Mouse (Mus musculus) G1E (cell line): ENCODE data around the gene Ephx3. TPM values are rescaled to one million over a fixed set of nuclear protein-coding genes. Genes with fewer than 3 reads are reported as not detected.

Experiments used
- ATAC-seq: 2 replicates; pipeline ENCODE4 v1.8.0; 2016; ENCODE audit warnings: mild to moderate bottlenecking; ENCODE audit not compliant: insufficient number of reproducible peaks, poor library complexity, low FRiP score, severe bottlenecking; ENCODE audit errors: extremely low read depth
- DNase-seq: peaks from one replicate; pipeline ENCODE4 v3.0.0; 2012; ENCODE audit warnings: low spot score
- H3K27me3 ChIP-seq: 2 replicates; pipeline ENCODE4 v1.6.1; 2012; ENCODE audit warnings: mild to moderate bottlenecking, low read length, inconsistent platforms; ENCODE audit not compliant: insufficient read depth
- H3K36me3 ChIP-seq: replicated peaks from 2 replicates; pipeline ENCODE3; 2012; ENCODE audit warnings: mild to moderate bottlenecking, inconsistent platforms
- H3K4me1 ChIP-seq: 2 replicates; pipeline ENCODE4 v1.6.1; 2012; ENCODE audit warnings: low read depth, low read length, inconsistent platforms, mixed read lengths; ENCODE audit not compliant: insufficient read depth
- H3K4me3 ChIP-seq: 2 replicates; pipeline ENCODE4 v1.5.1; 2012; ENCODE audit warnings: low read depth, mild to moderate bottlenecking, inconsistent platforms, low read length, moderate library complexity, mixed read lengths
- H3K9me3 ChIP-seq: replicated peaks from 2 replicates; pipeline ENCODE4 v1.6.1; 2012; ENCODE audit warnings: inconsistent platforms
- CTCF ChIP-seq: IDR thresholded peaks from 2 replicates; pipeline ENCODE4 v1.5.1; 2012; ENCODE audit warnings: low read depth, low read length, inconsistent platforms, mixed read lengths
- GATA1 ChIP-seq: IDR thresholded peaks from 2 replicates; pipeline ENCODE4 v1.6.1; 2012; ENCODE audit warnings: borderline replicate concordance, low read length, inconsistent platforms, mixed read lengths
- GATA2 ChIP-seq: IDR thresholded peaks from 2 replicates; pipeline ENCODE4 v1.6.1; 2012; ENCODE audit warnings: low read depth, low read length, inconsistent platforms, borderline replicate concordance
- POLR2AphosphoS5 ChIP-seq: IDR thresholded peaks from 2 replicates; pipeline ENCODE4 v1.6.1; 2012; ENCODE audit warnings: low read depth, low read length, inconsistent platforms; ENCODE audit not compliant: insufficient replicate concordance
- TAL1 ChIP-seq: conservative IDR thresholded peaks from 2 replicates; pipeline ENCODE4 v1.6.1; 2012; ENCODE audit warnings: low read depth, low read length, inconsistent platforms, mixed read lengths
- polyA plus RNA-seq: library from polyadenylated mRNA; stranded (reverse); fragments of >175 nt; gene quantifications from 2 replicates; pipeline ENCODE4 v1.2.3, GENCODE M21; 2012
- total RNA-seq, 2 experiments: library from RNA; stranded (forward) in 1 of 2; stranded (reverse) in 1 of 2; fragments of 200-1000 nt in 1 of 2; fragments of >200 nt in 1 of 2; fragmentation: Nextera tagmentation in 1 of 2; gene quantifications; 2 replicates each; pipeline ENCODE4 v1.2.3; 2014 to 2017

Ephx3 gene
- total and polyA plus RNA-seq, 3 experiments = 0.02 to 0.68 (median 0.38) TPM

- DNase-seq = peak; percentile 48
- Histone ChIP-seq H3K27me3 (peaks cover 36% of the 10 kb centered on the region), H3K4me3 (peak overlapping the region; percentile 71)
These were observed 23.4 kb downstream of the Ephx3 start for GRCm38 (mm10) chr17:32165803-32166595.

GRCm38 (mm10) chr17:32165266-32165802 is 24.0 kb downstream of the Ephx3 start:
- Histone ChIP-seq H3K9me3 (no peaks in the 10 kb centered on the region), H3K27me3 (peaks cover 41% of the 10 kb centered on the region), H3K36me3 (no peaks in the 10 kb centered on the region), H3K4me3 (peak overlapping the region; percentile 71; the same call in 1 of the 2 replicates), H3K4me1 (peaks cover 68% of the 10 kb centered on the region)
- ATAC-seq = no peak
- DNase-seq = peak; percentile 41
- TF ChIP-seq GATA2 (no peak), GATA1 (no peak), TAL1 (no peak), CTCF (no peak), POLR2AphosphoS5 (no peak)

More at GRCm38 (mm10) chr17:32165803-32166595, 23.4 kb downstream of the Ephx3 start:
- TF ChIP-seq GATA2 = no peak
- no peak for TF ChIP-seq GATA1
- no peak for TF ChIP-seq TAL1
- TF ChIP-seq CTCF = no peak
- Histone ChIP-seq H3K4me1 (peaks cover 66% of the 10 kb centered on the region), H3K36me3 (no peaks in the 10 kb centered on the region), H3K9me3 (no peaks in the 10 kb centered on the region)
- no peak for ATAC-seq

DNA sequence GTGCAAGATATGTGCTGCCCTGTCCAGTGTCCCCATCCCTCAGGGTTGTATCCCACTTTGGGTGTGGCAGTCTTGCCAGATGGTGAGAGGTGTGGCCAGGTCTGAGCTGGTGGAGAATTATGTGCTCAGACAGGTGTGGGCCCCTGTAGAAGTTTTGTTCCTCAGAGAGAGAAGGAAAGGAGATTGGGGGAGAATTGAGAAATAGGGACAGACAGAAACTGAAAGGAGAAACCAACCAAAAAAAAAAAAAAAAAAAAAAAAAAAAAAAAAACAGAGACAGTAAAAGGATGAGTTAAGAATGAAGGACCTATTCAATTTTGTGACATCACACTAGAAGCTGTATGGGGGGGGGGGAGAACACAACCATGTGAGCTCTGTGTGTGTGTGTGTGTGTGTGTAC is 24.6 kb downstream of the Ephx3 start:
- no peaks in the 10 kb centered on the region for H3K9me3 ChIP-seq
- H3K4me3 ChIP-seq = no peak overlapping the region
- ATAC-seq (no peak), DNase-seq (no peak)
- peaks cover 62% of the 10 kb centered on the region for H3K4me1 ChIP-seq
- H3K36me3 ChIP-seq = no peaks in the 10 kb centered on the region
- no peak for TF ChIP-seq TAL1
- no peak for TF ChIP-seq GATA1
- TF ChIP-seq POLR2AphosphoS5 = no peak
- no peak for TF ChIP-seq GATA2
- TF ChIP-seq CTCF = no peak
- peaks cover 41% of the 10 kb centered on the region for H3K27me3 ChIP-seq

DNA sequence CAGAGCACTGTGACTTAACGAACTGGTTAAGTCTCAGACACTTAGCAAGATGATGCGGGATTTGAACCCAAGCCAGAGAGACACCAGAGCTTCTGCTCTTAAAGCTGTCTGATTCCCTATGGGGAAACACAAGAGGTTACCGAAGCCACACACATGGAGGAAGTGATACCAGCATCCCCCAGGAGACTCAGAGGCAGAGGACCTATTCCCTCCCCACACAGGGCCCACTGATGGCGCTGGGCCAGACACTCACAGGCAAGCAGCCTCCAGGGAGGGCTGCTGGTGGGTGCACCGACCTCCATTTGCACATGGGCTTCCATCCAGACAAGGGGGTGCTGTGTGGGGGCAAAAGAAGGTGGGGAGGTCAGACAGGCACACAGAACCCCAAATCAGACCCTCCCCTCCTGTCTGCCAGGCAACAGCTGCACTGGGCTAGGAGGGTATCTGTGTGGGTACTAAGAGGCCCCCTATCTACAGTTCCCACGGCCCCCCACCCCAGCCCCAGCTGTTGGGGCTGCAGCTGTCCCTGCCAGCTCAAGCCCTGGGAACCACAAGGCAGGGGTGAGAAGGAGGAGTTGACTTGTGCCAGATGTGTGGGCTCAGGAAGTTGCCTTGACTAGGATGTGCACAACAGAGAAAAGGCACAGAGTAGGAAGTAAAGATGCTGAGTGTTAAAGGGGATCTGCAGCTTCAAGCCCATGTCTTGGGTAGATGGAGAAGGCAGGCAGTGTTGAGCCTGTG is 25.3 kb downstream of the Ephx3 start:
- H3K27me3 ChIP-seq = peaks cover 41% of the 10 kb centered on the region
- DNase-seq = no peak

DNA sequence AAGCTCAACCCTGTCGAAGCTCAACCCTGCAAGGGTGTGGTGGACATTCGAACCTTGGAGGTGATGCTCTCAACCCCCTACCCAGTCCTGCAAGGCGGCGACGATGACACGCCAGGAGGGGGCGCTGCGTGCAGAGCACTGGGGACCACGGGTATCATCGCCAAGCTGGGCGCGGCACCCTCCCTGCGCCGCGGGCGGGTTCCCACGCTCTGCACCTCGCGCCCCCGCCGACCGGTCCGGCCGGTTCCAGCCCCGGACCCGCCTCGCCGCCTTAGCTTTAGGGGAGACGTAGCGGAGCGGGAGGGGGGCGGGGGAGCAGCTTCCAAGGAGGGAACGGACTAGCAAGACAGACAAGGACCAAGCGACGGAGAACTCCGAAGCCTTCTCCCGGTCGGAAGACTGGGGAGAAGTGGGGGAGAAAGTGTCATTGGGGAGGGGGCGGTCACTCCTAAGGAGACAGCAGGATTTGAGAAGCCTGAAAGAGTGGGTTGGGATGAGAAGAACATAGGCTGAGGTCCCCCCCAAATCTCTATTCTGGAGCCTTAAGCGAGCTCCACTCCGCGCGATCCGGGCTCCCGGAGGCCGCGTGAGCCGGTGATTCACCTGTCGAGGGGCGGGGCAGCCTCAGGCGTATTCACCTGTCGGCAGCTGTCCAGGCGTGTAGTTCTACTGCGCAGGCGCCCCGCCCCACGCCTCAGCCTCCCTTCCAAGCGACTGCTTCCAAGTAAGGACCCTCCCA is 27.1 kb downstream of the Ephx3 start:
- Histone ChIP-seq H3K27me3 (peaks cover 56% of the 10 kb centered on the region), H3K4me1 (peaks cover 70% of the 10 kb centered on the region), H3K9me3 (no peaks in the 10 kb centered on the region), H3K36me3 (peaks cover 9% of the 10 kb centered on the region), H3K4me3 (no peak overlapping the region)
- DNase-seq (no peak), ATAC-seq (no peak)
- TF ChIP-seq TAL1 = no peak
- no peak for TF ChIP-seq GATA1
- peak; percentile 23; the same call in 1 of the 2 replicates for TF ChIP-seq CTCF
- TF ChIP-seq GATA2 = no peak
- no peak for TF ChIP-seq POLR2AphosphoS5

More for the DNA sequence above, 25.3 kb downstream of the Ephx3 start:
- peaks cover 61% of the 10 kb centered on the region for H3K4me1 ChIP-seq
- H3K9me3 ChIP-seq = no peaks in the 10 kb centered on the region
- TF ChIP-seq TAL1 = no peak
- TF ChIP-seq POLR2AphosphoS5 = no peak
- TF ChIP-seq GATA2 = no peak
- no peak for TF ChIP-seq CTCF
- no peak for TF ChIP-seq GATA1
- no peaks in the 10 kb centered on the region for H3K36me3 ChIP-seq
- H3K4me3 ChIP-seq = no peak overlapping the region
- no peak for ATAC-seq
